Mouse (Mus musculus) embryo, embryonic 9.5 days (tissue): ENCODE measurements at regions not wholly inside any gene's neighbourhood (a gene's known extent, or its start where the extent isn't known, plus 50 kb on each side); places are given as distances from the start of the nearest gene placed in this dataset.

ENCODE experiments used
- DNase-seq: peaks from one replicate; pipeline ENCODE4 v3.0.0-alpha.2; 2017; ENCODE audit errors: extremely low spot score

DNA sequence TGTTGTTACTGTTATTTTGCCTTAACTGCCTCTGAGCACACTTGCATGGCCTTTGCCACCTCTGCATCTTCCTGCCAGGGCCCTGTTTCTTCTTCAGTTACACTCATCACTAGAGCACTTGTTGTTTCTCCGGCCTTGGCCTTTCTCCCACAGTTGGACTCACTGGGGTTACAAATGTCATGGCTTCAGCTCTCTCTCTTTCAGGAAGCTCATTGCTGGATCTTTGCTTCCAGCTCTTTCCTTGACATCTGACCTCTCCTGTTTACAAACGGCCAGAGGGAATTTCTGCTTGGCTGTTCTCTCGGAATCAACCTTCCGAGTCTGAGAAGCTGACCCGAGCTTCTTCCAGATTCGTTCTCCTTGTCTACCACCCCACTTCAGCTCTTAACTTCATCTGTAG, 146.6 kb upstream of the Adamts3 start:
- DNase-seq, result peak; percentile 32

DNA sequence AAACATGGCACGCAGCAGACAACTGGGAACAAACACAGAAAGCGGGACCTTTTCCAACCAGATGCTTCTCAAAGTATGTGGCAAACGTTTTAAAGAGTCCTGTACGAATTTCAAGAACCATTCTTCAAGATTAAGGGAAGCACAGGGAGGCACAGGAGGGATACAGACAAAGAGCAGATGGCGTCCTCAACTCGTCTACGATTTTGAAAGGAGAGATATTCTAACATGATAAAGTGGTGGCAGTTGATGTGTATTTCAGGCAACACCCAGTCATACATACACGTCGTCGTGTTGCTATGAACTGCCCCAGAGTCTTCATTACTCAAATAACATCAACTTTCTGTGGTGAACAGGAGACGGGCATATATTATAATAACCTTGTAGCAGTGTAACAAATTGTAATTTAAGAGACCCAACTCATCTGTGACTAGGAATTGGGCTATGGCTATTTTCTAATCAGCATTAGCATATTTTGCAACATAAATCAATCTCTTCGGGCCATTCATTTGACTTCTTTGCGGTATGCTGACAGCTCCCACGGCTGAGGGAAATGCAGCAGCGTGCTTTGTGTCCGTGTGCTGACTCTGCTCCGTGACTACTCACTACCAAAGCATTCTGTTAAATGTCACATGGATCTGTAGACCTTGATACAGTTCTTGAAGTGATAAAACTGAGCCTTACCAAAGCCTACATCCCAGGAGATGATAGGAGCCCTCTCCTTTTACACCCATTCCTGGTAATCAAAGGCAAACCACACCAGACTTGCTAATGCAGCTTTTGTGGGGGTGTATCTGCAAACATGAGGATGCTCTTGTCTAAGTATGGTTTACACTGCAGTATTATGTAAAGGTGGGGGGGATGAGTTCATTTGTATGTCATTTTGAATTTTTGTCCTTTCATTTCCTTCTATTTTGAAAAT, 144.0 kb upstream of the Adamts3 start:
- DNase-seq, result no peak

DNA sequence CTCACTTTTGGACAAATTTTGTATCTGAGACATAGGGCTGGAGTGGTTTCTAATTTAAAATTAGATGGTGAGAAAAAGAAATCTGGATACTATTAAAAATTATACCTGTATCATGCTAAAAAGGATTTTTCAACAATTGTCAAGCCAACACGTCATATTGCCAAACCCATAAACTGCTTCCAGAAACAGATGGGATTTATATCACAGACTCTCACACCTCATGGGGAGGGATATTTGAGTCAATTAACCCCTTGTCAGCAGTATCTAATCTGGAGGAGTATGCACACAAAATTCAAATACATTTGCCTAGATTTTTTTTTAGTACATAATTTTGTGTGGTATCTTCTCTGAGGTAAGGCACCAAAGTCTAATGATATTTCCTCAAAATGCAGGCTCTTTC, 138.3 kb upstream of the Adamts3 start:
- DNase-seq, result no peak

DNA sequence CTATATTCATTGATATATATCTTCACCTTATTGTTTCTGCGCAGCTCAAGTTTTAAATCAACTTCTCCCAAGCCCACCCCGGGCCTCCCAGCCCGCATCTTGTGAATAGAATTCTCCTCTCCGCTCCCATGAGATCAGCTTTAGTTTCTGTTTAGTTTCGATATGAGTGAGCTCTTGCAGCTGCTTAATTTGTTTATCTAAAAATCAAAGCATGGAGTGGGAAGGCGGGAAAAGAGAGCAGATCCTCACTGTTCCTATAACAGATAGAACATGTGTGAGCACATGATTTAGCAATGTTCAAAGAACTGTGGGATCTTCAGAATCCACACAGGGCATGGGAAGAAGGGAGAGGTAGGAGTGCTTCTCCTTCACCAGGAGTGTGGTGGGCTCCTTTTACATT, 117.6 kb upstream of the Adamts3 start:
- no peak for DNase-seq

DNA sequence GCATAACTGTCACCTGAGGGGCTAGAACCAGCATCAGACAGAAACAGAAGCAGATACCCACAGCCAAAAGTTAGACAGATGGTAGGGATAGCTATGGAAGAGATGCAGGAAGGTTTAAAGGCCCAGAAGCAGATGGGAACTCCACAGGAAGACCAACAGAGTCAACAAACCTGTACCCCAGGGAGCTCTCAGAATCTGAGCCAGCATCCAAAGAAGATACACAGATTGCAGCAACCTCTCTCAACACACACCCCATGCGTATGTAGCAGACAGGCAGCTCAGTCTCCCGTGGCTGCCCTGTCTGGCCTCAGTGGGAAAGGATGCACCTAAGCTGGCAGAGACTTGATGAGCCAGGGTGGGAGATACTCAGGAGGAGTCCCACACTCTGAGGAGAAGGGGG, 108.4 kb upstream of the Adamts3 start:
- DNase-seq, result no peak

DNA sequence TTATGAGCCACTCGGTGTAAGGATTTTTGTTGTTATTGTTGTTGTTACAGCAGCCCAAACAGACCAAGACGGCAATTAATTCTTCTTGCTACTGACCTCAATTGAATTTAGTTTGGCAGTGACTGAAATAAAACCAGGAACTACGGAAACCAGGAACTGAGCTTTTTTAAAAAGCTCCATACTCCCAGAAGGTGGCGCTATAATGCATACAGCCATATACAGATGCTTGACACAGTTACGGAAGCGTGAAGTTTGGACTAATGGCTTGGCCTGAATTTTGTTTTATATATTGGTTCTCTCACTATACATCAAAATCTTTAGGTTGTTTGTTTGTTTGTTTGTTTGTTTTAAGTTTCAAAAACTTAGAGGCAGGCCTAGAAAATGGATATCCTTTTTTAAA, 98.5 kb upstream of the Adamts3 start:
- peak; percentile 2 for DNase-seq

DNA sequence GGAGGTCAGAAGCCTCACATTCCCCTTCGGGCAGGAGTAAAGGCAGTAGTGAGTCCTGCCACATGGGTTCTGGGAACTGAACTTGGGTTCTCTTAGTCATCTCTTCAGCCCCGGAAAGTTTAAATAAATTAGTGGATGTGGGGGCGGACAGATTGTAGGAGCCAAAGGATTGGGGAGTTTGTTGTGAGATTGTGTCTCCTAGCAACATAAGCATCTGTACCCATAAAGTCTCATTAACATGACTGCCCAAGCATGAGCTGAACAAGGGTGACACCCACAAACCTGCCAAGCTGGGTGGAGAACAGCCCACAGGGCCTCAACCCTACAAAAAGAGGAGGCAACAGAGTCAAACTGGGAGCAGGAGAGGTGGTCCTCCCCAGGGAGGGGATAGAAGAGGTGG, 97.1 kb upstream of the Adamts3 start:
- no peak for DNase-seq

DNA sequence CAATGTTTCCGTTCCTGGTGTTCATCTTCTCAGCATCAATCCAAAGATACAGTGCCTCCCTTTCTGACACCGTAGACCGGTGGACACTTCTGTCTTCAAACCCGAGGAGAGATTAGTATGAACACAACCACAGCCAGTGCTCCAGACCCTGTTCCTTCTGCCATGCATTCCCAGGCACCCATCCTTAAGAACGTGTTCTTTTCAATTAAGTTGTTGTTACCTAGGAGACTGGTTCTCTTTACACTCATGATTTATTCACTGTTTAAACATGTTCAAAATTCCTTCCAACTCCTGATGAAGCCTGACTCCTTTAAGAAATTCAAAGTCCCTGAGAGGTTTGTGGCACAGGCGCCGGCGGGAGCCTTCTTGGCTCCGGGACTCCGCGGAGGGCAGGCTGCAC, 69.5 kb upstream of the Adamts3 start:
- DNase-seq, result no peak

DNA sequence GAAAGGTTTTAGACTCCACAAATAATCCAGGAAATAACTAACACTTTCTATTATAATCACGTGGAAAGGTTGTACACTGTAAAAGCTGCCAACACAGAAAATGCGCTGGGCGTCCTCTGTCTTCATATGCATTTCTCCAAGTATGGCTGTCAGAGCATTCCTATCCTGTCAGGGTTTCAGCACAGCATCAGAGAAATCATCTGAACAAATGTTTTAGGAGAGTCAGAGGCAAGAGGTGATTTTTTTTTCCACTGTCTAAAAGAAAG, 62.5 kb upstream of the Adamts3 start:
- DNase-seq, result no peak

DNA sequence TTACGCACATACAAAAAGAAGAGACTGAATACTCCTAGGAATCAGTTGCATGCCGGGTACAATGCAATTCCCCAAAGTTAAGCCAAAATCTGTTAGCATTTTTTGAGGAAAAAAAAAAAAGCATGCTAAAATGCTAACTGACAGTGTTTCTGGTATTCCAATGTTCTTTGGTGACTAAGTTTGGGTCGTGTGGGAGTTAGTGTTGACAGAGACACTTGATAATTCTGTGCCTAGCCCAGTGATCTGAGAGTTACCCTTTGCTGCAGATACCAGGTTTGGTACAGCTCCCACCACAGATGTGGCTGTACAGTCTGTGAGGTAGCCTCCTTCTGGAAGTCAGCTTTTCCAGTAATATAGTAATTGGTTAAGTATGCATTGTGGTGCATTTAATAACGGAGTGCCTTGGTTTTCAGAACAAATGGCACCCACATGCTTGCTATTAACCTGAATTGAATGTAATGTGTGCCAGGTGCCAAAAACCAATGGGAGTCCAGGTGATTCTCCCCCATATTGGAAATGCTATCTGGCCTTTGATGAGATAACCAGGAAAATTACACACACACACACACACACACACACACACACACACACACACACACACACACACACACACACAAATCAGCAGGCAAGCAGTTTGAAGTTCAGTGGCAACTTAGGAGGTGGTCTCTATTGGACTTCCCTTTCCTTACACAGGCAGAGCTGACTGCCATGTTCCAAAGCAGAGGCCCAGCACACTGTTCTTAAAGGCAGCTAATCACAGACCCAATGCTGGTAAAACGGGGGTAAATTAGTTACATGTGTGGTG, 61.9 kb upstream of the Adamts3 start:
- no peak for DNase-seq

DNA sequence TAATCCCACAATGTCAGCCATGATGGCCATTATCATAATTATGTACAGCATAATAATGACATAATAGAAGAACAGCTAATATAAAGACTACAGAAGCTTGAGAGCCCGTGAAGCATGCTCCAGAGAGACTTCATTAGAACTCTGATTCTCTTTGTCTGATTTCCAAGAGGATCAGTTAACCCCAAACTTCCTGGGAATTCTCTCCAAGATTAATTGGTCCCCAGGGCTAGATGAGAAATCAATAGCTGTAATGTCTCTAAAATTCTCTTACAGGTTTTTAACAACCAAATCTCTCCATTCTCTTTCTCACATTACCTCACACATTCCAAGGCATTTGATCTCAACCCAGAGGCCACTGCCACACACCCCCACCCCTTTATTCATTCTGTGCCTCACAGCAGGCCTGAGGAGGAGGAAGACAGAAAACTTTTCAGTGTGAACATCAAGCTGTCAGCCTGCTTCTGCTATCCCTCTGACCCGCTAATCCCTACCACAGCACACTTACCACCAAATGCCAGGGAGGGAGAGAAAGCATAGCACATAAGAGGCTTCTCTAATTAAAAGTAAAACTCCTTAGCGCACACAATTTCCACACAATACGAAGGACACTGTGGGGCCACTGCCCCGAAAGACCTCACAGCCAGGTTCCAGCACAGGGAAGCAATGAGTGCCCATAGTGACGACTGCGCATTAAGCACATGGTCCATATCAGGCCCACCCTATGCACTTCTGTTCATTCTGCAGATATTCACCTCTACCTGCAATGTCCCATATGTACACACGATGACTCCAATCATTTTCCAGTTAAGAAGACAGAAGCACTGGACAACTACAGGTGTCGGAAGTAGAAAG, 60.4 kb upstream of the Adamts3 start:
- peak; percentile 35 for DNase-seq

DNA sequence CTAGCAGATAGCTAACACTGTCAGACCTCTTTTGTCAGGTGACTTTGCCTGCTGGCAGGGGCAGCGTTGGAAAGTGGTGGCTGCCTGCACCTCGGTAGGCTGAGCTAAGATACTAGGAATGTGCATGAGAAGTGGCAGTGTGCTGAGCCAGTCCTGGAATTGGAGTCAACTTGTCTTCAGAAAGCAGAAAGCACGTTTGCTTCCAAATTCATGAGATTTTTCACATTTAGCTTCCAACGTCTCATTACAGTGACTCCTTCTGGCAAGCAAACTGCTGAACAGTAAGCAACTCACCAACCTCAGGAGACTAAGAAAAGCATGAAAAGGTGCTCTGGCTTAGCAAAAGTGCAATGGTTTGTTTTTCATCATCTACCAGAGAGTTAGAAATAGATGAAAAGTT, 59.1 kb upstream of the Adamts3 start:
- peak; percentile 5 for DNase-seq

DNA sequence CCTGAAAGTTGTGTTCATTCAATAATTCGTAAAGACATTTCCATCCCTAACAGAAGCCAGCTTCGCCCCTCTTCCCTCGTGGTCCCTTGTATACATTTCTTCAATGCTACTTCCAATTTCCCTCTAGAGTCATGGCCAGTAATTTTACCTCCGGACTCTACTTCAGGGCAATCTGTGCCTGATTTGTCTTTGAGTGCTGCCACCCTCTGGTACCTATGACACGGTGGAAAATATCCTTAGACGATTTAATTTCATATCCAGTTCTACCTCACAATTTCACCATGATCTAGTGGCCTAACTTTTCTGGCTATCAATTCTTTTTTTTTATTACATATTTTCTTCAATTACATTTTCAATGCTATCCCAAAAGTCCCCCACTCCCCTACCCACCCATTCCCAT, 49.9 kb upstream of the Adamts3 start:
- no peak for DNase-seq
